Mouse (Mus musculus): Measurements from ENCODE around the gene Epb41. TPM values are rescaled to one million over a fixed set of nuclear protein-coding genes. Genes with fewer than 3 reads are reported as not detected.
A peak's percentile ranks its signal among the peaks of the same experiment; 100 is the strongest.

Gene Epb41
- total RNA-seq, 2 experiments from 2014 or later: 216 to 281 TPM

DNA sequence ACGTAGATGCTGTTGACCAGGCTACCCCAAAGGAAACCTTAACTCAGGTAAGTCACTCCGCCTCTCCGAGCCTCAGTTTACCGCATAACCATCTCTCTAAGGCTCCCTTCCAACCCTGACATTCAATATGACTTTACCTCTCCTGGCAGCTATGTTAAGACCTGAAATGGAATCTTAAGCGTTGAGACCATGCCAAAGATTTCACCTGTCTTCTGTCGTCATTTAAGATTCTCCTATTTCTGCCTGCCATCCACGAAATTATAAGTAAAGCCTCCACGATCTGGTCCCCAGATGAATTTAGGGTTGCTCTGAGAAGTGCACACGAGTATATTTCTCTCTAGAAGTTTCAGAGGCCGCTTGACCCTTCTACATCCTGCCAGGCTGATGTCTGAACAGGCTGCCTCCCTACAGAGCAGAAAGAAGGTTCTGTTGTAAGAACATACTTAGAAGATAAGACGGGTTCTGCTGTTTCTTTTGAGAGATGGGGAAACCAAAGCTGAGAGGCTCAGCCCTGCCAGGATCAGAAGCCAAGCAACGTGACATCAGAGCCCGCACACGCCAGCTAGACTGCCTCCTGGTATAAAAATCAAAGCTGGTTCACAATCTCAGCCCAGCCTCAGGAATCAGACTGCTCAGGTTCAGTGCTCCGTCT lies 25.4 kb downstream of the Epb41 start:
- no peak for DNase-seq
- intact Hi-C loops (cut with DNase I): no loop called here

GRCm38 (mm10) chr4:132048995-132049404 lies 26.1 kb downstream of the Epb41 start:
- intact Hi-C loops (cut with DNase I): no loop called here
- peak; percentile 87 to 90 for DNase-seq

- DNase-seq: peak in 1 of 2 experiments; percentile 23
- intact Hi-C loops (cut with DNase I): no loop called here
Measured at GRCm38 (mm10) chr4:132048011-132048991, 26.8 kb downstream of the Epb41 start.

- intact Hi-C loops (cut with DNase I): no loop called here
- no peak for DNase-seq
Measured at GRCm38 (mm10) chr4:132043726-132044125, 31.4 kb downstream of the Epb41 start.

GRCm38 (mm10) chr4:132041471-132042332 lies 33.4 kb downstream of the Epb41 start:
- DNase-seq: no peak
- intact Hi-C loops (cut with DNase I): no loop called here

- intact Hi-C loops (cut with DNase I): no loop called here
- DNase-seq: no peak
Measured at GRCm38 (mm10) chr4:132039975-132040645, 35.0 kb downstream of the Epb41 start.

DNA sequence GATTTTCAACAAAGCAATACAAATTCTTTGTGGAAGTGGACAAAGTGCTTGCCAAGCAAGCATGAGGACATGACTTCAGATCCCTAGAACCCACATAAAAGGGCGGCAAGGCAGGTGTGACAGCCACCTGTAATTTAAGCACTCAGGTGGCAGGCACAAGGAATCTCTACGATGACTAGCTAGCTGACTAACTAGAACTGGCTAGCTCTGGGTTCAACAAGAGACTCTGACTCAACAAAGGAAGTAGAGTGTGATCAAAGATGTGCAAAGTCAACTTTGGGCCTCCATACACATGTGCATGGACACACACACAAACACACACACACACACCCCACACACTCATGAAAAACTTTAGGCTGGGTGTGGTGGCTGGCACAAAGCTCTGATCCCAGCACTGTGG lies 35.6 kb downstream of the Epb41 start:
- intact Hi-C loops (cut with DNase I): no loop called here
- no peak for DNase-seq

DNA sequence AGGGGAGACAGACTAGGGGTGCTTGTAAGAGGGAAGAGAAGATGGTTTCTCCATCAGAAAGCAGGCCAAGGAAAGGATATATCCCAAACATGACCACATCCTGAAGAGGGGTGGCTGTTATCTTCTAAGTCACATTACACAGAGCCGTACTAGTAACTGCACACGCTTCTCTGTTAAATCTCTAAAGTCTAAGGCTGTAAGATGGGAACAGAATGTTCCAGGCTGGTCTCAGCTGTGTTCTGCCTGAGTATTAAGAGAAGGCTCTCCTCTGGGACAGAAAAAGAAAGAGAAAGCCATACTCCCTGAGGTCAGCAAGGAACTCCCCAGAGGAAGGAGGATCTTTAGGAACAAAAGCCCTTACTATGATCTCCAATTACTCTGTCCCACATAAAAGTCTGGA lies 36.3 kb downstream of the Epb41 start:
- intact Hi-C loops (cut with DNase I): no loop called here
- DNase-seq: no peak

DNA sequence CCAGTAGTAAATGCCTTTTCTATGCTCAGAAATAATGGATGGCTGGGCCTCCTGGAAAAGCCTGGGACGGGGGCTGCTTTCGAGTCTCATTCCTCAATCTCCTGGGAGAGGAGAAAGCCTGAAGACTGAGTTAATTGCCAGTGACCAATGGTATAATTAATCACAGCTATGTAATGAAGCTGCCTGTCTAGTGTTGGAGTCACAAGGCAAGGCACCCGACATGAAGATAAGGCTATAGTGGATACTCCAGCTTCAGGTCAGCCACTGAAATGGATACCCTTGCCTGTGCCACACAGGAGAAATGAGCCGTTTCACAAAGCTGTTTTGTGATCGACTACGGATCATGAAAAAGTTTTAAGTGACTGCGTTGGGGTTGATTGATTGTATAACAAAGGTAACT lies 37.1 kb downstream of the Epb41 start:
- no peak for DNase-seq
- intact Hi-C loops (cut with DNase I): no loop called here

DNA sequence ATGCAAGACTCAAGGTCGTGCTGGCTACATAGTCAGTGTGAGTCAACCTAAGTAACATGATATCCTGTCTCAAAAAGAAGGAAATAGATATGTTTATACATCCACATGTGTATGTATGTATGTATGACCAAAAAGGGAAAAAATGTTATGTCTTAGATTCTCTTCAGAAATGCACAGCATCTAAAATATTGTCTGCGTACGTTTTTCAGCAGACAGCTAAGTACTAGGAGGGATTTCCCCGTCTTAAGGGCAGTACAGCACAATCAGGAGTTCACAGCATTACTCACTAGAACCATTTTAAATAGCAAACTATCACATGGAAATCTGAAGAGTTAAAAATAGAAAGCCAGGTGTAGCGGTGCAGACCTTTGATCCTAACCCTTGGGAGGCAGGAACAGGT lies 38.0 kb downstream of the Epb41 start:
- intact Hi-C loops (cut with DNase I): no loop called here
- no peak for DNase-seq

- no peak for DNase-seq
- intact Hi-C loops (cut with DNase I): no loop called here
Measured at GRCm38 (mm10) chr4:132034242-132034641, 40.9 kb downstream of the Epb41 start.

- intact Hi-C loops (cut with DNase I): loop anchor here (2.0 kb wide), 1 partner anchor 42 kb away; the partner anchor contains the start of genes Epb41 and Gm10300
- DNase-seq: no peak
Measured at GRCm38 (mm10) chr4:132033183-132033582, 41.9 kb downstream of the Epb41 start.

- no peak for DNase-seq
- intact Hi-C loops (cut with DNase I): no loop called here
Measured at GRCm38 (mm10) chr4:132029851-132030741, 45.0 kb downstream of the Epb41 start.

- no peak for DNase-seq
- intact Hi-C loops (cut with DNase I): no loop called here
Measured at GRCm38 (mm10) chr4:132027806-132028205, 47.3 kb downstream of the Epb41 start.

GRCm38 (mm10) chr4:132027167-132027566 lies 48.0 kb downstream of the Epb41 start:
- intact Hi-C loops (cut with DNase I): no loop called here
- DNase-seq: no peak

GRCm38 (mm10) chr4:132025738-132026527 lies 49.2 kb downstream of the Epb41 start:
- no peak for DNase-seq
- intact Hi-C loops (cut with DNase I): no loop called here

- DNase-seq: no peak
- intact Hi-C loops (cut with DNase I): no loop called here
Measured at GRCm38 (mm10) chr4:132025264-132025663, 49.9 kb downstream of the Epb41 start.

GRCm38 (mm10) chr4:132023816-132024215 lies 51.3 kb downstream of the Epb41 start:
- intact Hi-C loops (cut with DNase I): no loop called here
- no peak for DNase-seq
